Mouse (Mus musculus) thymus, postnatal 14 days (tissue): ENCODE data around the gene Pgam2.

ENCODE experiments used
- DNase-seq: peaks from one replicate; pipeline ENCODE4 v3.0.0; 2021

The Pgam2 gene

DNA sequence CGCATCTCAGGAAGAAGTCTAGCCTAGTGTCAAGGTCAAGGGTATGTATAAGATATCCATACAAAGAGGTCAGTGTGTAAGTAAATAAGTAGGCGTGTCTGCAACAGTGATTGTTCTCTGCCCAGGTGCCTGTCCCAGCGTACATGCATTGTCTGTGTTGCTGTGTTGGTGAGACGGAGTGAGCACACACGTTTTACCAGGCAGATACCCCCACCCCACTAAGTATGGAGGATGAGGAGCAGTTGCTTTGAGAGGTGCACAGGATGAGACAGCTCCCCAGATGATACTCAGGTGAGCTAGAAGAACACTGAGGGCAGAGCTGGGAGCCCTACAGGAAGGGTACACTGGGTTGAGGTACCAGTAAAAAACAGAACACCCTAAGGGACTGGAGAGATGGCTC lies 641 bp upstream of the Pgam2 start:
- DNase-seq = no peak

DNA sequence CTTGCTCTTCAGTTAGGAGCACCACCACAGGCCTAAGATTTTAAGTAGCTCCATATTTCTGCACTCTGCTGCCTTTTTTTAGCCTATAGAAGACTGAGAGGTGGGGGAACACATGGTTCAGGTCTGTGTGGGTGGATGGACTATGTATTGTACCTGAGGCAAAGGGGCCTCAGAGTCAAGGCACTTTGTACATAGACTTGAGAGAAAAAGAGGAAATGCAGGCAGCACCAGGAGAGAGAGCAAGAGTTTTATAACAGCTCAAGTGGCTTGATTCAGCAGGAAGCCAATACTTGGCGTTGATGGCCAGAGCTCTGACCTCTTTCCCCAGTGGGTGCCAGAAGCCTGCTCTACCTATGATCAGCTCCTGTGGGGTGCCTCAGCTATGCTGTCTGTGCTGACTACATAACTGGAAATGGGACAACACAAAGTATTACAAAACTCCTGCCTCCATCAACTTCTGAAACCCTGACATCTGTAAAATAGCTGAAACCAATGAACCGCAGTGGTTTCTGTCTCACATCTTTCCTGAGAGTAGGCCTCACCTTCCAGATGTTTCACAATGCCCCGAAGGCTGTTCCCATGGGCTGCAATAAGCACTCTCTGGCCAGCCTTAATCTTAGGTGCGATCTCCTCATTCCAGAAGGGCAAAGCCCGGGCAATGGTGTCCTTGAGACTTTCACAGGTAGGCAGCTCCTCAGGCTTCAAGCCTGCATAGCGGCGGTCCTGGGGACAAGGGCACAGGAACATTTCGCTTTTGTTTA lies 896 bp downstream of the Pgam2 start:
- no peak for DNase-seq

DNA sequence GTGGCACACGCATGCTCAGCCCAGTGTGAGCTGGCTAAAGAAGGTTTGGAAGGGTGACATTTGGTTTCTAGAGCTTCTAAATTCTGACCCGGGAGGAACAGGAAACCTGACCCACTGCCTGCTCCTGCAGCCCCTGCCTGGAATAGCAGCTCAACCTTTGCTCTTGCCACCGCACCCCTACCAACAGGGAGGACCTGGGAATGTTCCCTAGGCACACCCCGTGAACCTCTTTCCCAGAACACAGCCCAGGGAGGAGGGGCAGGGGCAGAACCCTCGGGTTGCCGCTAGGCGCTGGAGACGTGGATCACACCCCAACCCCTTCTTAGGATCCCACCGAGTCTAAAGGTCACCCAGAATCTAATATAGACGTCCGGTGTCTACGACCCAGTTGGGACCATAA lies 1.5 kb downstream of the Pgam2 start:
- no peak for DNase-seq

DNA sequence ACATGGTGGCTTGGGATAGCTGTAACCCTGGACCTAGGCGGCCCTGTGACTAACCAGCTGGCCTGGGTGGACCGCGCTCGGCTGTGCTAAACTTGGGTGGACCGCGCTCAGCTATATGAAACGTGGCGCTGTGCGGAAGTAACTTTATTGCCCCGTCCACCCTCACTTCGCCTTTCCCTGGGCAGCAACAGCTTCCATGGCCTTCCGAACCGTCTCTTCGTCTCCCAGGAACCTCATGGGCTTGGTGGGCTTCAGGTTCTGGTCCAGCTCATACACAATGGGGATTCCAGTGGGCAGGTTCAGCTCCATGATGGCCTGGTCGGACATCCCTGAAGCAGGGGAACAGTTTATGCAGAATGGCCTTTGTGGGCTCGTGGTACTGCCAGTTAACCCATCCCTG lies 2.0 kb downstream of the Pgam2 start:
- no peak for DNase-seq

DNA sequence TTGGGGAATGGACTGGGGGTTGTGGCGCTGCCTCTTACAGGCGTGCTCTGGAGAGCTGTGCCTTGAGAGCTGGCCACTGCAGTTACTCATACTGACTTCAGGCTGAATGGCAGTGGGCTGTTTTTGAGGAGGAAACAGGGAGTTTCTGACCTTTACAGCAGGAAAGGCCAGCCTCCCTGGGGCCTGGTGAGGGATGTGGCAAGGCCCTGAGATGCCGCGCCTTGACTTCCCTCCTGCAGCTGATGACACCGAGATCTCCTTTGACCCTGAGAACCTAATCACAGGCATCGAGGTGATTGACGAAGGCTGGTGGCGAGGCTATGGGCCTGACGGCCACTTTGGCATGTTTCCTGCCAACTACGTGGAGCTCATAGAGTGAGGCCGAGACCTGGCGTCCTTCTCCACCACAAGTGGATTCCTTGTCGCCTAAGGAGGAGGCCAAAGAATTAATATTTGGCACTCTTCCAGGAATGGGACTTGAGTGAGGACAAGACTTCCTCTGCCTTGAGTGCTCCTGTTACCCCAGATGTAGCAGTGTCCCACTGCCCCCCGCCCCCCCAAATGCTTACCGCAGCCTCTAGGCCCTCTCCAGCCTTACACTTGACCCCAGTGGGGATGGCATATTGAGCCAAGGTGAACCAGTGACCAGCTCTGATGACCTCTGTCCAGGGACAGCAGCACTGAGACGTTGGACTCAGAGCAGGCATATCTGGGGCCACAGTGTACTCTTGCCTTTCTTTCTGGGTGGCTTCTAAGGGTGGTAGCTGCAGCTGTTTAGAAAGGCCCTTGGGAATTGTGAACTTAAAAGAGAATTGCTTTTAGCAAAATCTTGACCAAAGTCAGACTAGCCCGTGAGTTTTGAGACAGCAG lies 3.7 kb downstream of the Pgam2 start:
- no peak for DNase-seq

DNA sequence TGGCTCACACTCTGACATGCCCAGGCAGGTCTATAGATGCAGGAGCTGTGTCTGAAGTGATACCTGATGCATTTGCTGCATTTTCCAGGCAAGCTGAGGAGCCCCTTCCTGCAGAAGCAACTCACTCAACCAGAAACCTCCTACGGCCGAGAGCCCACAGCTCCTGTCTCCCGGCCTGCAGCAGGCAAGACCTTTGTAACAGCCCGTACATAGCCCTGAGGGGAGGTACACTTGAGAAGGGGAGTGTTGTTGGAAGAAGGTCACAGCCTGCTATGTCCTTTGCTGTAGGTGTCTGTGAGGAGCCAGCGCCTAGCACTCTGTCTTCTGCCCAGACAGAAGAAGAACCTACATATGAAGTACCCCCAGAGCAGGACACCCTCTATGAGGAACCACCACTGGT lies 5.6 kb downstream of the Pgam2 start:
- DNase-seq = no peak

DNA sequence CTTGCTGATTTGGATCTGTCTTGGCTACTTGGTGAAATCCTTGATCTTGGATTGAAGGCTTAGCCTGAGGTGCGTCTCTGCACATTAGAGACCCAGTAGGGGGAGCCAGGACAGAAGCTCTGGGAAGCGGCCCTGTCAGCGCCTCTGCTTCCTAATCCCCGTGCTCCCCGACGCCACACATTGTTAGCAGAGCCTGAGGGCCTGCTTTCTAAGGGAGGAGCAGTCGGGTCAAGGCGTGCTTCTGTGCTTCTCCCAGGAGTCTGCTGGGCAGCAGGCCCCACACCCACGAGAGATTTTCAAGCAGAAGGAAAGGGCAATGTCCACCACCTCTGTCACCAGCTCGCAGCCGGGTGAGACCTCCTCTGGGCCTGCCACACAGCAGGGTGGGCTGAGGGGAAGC lies 6.2 kb downstream of the Pgam2 start:
- no peak for DNase-seq

DNA sequence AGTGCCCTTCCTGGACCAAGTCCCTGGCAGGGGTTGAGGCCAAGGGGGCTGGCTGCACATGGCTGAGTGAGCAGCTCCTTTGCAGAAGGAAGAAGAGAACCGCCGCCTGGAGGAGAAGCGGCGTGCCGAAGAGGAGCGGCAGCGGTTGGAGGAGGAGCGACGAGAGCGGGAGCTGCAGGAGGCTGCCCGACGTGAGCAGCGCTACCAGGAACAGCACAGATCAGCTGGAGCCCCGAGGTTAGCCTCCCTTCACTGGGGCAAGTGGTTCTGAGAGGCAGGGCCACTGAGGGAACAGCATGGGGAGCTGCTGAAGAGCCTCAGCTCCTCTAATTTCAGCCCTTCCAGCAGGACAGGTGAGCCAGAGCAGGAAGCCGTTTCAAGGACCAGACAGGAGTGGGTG lies 6.6 kb downstream of the Pgam2 start:
- no peak for DNase-seq

DNA sequence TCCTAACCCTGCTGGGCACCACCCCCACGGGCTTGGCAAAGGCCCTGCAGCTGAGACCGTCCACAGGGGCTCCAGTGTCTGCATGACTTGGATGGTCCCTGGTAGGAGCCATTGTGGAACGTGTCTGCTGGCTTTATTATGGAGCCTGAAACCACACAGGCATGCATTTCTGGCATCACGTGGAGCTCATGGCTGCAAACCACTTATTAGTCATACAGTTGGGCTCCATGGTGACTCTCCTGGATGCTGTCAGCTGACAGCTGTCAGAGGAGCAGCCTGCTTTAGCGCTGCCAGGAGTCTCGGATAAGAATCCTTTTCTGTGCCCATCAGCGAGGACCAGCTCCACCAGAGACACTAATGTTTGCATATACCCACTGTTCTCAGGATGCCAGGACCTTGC lies 7.8 kb downstream of the Pgam2 start:
- DNase-seq = no peak

DNA sequence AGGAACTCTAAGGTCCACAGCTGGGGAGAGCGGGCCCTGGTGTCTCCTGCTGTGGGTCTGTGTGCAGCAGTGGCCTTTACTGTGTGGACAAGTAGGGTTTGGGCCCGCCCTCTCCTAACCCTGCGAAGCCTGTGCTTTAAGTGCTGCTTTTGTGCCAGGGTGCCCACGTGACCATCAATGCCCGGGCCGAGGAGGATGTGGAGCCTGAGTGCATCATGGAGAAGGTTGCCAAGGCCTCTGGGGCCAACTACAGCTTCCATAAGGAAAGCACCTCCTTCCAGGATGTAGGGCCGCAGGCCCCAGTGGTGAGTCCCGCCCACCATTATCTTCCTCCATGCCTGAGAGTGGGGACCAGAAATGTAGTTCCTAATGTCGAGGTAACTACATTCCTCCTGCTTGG lies 8.2 kb downstream of the Pgam2 start:
- no peak for DNase-seq

DNA sequence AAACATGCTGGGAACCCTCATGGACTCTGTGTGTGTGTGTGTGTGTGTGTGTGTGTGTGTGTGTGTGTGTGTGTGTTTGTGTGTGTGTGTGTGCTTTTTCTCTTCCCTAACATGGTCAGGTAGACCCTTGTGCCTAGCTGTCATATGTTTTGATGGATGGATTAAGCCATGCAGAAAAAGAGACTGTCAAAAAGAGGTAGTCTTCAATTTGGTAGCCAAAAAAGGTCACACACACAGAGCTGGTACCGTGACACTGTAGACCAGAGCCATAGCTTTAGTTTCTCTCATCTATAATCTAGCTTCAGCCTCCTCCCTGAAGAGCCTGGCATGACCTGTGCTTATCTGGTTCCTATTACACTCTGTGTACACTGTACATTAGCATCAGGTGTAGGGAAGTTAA lies 13.1 kb downstream of the Pgam2 start:
- DNase-seq = no peak

DNA sequence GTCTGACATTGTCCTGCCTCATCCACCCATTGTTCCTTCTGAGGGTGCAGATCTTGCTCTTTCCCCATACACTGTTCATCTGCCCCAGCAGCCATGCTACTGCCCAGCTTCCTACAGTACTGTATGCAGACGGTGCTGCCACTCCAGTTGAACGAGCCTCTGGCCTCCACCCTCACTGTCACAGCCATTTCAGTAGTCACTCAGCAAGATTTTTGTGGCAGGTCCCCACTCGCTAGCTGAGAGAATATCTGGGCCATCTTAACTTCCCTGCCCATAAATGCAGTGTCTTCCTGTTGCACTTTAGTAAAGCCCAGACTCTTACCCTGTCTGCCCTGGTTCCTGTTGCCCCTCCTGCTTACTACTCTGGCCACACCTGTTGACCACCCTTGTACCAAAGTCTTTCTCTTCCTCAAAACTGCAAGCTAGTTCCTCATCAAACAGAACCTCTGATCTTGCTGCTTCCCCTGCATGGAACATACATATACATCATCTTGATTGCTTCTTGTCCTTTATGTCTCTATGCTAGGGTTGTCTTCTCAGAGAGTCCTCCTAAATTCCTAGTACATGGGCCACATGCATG lies 13.7 kb downstream of the Pgam2 start:
- no peak for DNase-seq

DNA sequence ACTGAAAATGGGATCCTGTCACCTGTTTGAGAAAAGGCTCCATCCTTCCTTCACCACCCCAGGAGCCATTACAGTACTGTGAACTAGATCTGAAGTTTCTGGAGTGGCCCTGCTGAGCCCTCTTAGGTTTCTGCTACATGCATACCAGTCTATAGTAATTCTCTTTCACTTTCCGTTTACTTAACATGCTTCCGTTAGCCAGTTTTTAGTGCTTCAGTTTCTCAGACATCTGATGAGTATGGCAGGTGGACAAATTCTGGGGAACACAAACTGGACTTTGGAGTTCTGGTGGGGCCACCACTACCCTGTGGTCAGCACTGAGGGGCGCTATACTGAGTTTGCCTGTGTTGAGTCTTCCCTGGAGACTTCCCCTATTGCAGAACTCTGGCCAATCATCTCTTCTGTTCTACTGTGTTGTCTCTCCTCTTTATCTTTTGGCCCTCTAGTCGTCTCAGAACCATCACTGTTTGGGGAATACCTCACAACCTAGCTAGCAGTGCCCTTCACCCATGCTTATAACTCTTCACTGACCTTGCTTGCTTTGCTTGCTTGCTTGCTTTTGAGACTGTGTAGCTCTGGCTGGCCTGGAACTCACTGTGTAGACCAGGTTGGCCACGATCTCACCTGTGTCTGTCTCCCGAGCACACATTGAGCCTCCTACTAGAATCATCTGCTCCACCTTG lies 14.3 kb downstream of the Pgam2 start:
- DNase-seq = peak; percentile 29

DNA sequence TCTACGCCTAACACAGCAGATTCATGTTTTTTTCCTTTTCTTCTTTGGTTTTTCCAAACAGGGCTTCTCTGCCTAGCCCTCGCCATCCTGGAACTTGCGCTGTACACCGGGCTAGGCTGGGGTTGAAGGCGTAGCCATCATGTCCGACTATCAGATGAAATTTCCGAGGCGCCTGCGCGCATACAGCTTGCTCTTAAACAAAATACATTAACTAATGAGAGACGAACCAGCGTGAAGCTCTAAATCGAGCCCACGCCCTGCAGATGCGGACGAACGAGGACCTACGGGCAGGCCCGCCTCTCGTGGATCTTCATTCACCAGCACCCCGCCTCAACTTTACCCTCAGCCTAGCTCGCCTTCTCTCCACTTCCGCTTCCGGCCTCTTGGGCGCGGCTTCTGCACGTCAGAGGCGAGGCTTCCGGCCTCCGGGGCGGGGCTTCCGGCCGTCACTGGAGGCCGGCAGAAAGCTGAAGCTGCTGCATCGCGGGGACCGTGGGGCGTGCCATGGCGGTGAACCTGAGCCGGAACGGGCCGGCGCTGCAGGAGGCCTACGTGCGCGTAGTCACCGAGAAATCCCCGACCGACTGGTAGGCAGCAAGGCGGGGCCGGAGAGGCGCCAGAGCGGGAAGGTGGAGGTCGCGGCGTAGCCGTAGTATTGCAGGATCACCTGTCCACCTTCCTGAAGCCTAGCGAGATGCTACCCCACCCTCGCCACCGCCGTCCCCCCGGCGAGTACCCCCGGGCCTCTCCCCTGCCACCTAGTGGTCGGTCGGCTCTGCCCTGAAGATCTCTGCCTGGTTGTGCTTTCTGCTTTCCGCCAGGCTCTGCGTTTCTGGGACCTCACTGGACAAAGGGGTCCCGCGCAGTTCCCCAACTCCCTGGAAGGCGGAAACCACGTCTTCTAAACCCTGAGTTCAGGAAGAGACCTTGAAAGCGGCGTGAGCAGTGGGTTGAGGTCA lies 15.2 kb downstream of the Pgam2 start, which contains the start of gene Dbnl:
Gene Dbnl (plus strand): TSS at position 433 of the 959 bp plus-strand sequence.
- peak; percentile 98 for DNase-seq

DNA sequence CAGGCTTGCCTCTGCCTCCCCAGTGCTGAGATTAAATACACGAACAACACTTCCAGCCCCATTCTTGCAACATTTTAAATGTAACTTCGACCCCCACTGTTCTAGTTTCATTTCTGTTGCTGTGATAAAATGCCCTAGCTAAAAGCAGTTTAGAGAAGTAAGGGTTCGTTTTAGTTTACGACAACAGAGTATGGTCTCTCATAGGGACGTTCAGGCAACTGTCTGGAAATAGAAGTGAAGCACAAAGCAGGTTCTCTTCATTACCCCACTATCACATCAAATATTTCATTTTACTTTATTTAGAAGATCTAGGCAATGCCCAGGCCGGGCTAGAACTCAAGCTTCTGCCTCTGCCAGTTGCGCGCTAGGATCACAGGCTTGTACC lies 15.9 kb downstream of the Pgam2 start:
- no peak for DNase-seq

DNA sequence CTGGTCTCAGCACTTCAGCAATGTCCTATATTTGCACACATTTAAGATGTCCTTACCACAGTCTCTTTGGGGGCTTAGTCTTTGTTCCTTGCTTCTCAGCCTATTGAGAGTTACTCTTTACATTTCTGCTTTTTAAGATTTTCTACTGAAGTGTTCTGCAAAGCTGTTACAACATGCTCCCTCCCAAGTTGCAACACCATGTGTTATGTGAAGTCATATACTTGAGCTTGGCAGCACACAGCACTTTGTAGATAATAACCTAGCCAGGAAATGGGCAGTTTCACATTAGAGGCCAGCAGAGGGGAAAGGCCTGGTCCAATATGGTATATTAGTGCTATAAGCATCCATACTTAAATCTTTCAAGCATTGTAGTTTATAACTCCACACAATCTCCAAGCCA lies 17.8 kb downstream of the Pgam2 start:
- DNase-seq = no peak

DNA sequence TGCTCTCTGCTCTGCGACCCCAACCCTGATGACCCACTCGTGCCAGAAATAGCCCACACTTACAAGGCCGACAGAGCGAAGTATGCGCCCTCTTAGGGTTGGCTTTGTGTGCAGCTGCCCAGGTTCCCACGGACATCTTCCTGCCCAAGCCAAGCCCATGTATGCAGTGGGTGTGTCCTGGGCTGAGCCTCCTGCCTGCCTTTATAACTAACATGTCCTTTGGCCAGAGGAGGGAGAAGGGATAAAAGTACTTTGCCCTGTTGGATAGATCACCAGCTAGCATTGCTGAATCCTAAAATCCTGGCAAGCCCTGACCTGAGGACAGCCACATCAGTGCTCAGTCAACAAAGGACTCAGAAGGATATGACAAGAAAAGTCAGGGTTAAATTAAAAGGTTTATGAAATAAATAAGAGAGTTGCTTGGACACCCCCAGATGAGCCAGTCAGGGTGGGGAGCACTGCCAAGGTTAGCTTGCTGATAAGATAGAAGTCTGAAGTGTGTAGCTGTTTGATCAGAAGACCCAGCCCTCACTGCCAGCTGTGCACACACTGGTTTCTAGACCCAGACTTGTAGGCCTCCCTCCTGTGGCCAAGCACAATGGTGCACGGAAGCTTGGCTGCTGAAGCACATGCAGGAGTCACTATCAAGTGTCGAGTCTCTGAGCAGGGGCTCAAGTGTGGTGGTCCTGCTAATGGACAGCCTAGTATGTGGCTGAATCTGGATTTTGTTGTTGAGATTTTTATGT lies 21.2 kb downstream of the Pgam2 start:
- peak; percentile 48 for DNase-seq

DNA sequence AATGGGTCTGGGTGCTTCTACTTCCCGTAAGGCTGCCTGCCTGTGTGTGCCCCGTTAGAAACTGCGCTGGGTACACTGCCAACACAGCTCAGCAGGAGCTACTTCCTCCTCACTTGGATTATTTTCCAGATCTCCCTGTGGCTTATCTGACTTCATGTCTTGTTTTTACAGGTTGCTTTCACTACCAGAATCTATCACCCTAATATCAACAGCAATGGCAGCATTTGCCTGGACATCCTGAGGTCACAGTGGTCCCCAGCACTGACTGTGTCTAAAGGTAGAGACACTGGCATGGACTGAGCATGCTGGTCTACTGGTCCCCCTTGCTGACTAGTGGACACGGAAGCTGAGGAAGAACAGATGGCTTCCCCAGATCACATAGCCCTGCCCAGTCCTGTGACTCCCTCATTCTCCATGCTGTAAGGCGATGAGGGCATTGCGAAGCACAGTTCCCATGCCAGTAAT lies 23.5 kb downstream of the Pgam2 start:
- no peak for DNase-seq

DNA sequence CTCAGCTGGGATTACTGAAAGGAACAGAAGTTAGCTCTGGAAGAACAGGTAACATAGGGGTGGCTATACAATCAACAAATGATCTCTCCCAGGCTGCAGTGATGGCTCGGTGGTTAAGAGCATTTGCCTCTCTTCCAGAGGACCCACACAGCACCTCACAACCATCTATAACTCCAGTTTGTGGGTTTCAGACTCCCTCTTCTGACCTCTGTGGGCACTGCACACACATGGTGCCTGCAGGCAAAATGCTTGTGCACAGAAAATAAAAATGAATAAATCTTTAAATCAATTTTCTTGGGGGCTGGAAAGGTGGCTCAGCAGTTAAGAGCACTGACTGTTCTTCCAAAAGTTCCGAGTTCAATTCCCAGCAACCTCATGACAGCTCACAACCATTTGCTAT lies 25.1 kb downstream of the Pgam2 start:
- peak; percentile 16 for DNase-seq

DNA sequence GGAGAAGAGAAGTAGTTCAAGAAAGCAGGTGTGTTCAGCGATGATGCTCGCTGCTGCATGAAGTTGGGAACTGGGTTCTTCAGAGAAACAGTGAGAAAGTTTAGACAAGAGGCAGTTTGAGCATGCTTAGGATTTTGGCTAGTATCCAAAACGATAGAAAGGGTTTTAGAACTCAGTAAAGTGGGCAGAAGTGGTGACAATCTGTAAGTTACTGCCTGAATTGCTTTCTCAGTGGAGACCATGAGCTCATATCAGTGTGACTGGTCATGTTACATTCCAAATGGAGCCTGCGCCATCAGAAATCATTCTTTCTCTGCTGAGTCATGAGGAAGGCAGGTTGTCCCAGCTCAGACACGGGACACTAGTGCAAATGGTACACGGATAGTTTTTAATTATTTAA lies 37.5 kb downstream of the Pgam2 start:
- no peak for DNase-seq

DNA sequence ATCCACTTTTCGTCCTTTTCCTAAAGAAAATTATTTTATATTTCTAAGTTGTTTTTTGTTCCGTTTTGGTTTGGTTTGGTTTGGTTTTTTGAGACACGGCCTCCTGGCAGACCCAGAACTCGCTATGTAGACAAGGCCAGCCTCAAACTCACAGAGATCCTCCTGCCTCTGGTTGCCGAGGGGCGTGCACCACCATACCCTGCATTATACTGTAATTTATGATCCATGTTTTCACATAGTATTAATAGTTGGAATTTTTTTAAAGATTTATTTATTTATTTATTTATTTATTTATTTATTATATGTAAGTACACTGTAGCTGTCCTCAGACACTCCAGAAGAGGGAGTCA lies 40.9 kb downstream of the Pgam2 start:
- no peak for DNase-seq
